Mouse (Mus musculus): ENCODE data around the gene Epha3. TPM values are rescaled to one million over a fixed set of nuclear protein-coding genes. Genes with fewer than 3 reads are reported as not detected.

Epha3 gene
- total and polyA plus RNA-seq, 3 experiments = 0.39 to 0.48 (median 0.44) TPM

DNA sequence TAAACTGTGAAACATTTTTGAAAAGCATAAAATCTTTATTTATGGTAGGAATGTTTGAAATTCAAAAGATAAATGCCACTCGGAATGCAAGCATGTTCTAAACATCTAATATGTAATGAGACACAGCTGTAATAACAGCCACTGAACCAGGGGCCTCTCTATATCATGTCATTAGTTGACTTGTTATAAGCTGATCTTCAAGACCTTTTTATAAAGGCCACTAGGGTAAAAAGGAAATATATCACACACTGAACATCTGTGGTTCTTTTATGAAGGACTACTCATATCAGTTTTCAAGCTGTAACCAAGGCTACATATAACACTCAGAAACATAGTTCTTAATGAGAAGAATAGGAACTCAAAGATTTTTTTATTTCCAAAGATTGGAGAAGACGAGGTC lies 221.3 kb downstream of the Epha3 start:
- intact Hi-C loops (cut with DNase I) = no loop called here
- Histone ChIP-seq H3K4me3 (no peak overlapping the region), H3K27ac (no peak overlapping the region), H3K4me1 (ENCODE audit: control insufficient read depth, insufficient read depth, low read length) (no peaks in the 10 kb centered on the region), H3K27me3 (ENCODE audit: control insufficient read depth, insufficient read depth, low read length) (no peaks in the 10 kb centered on the region), H3K79me2 (replicated peaks; ENCODE audit: control insufficient read depth, insufficient read depth, low read length) (no peaks in the 10 kb centered on the region), H3K36me3 (ENCODE audit: control insufficient read depth, insufficient read depth, low read length) (no peaks in the 10 kb centered on the region), H3K9ac (ENCODE audit: low read depth, low read length) (no peak overlapping the region)
- DNase-seq = no peak
- TF ChIP-seq EP300 (IDR thresholded peaks at IDR 0.05; ENCODE audit: insufficient read depth, low read depth, low read length) (no peak), CTCF (IDR thresholded peaks at IDR 0.05) (no peak), POLR2A (IDR thresholded peaks at IDR 0.05; ENCODE audit: insufficient read depth, low read depth, low read length) (no peak)
- WGBS = 62% methylated on average over 2 of the region's 2 CpGs

DNA sequence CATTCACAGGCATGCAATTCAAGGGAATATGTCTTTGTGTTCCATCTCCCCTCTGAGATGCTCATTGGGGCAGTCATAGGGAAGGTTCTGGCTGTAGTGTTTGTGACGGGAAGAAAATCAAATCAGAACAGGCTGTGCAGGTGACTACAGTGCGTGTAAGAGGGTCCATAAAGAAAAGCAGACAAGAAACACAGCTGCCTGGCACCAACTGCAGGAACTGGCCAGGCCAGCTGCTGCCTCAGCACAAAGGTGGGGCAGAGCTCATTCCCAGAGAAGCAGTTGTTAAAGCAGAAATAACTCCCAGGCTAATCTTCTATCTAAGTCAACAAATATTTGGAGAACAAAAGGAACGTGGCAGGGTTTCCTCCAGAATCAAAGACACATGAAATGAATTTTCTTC lies 222.4 kb downstream of the Epha3 start:
- no peaks in the 10 kb centered on the region for H3K36me3 ChIP-seq (ENCODE audit: control insufficient read depth, insufficient read depth, low read length)
- 43% methylated on average over 3 of the region's 3 CpGs for WGBS

GRCm38 (mm10) chr16:63638701-63639100 lies 225.3 kb downstream of the Epha3 start:
- no peak for TF ChIP-seq EP300 (IDR thresholded peaks at IDR 0.05; ENCODE audit: insufficient read depth, low read depth, low read length)
- no peak for TF ChIP-seq POLR2A (IDR thresholded peaks at IDR 0.05; ENCODE audit: insufficient read depth, low read depth, low read length)
- no peak for TF ChIP-seq CTCF (IDR thresholded peaks at IDR 0.05)
- H3K36me3 ChIP-seq (ENCODE audit: control insufficient read depth, insufficient read depth, low read length) = no peaks in the 10 kb centered on the region
- H3K79me2 ChIP-seq (replicated peaks; ENCODE audit: control insufficient read depth, insufficient read depth, low read length) = no peaks in the 10 kb centered on the region
- intact Hi-C loops (cut with DNase I) = no loop called here
- DNase-seq = no peak
- H3K4me3 ChIP-seq = no peak overlapping the region
- WGBS = 41% methylated on average over 6 of the region's 6 CpGs
- H3K27me3 ChIP-seq (ENCODE audit: control insufficient read depth, insufficient read depth, low read length) = no peaks in the 10 kb centered on the region
- no peak overlapping the region for H3K27ac ChIP-seq
- no peak overlapping the region for H3K9ac ChIP-seq (ENCODE audit: low read depth, low read length)
- H3K4me1 ChIP-seq (ENCODE audit: control insufficient read depth, insufficient read depth, low read length) = no peaks in the 10 kb centered on the region

More for the DNA sequence above, 222.4 kb downstream of the Epha3 start:
- DNase-seq = no peak
- no peak overlapping the region for H3K9ac ChIP-seq (ENCODE audit: low read depth, low read length)
- no peaks in the 10 kb centered on the region for H3K79me2 ChIP-seq (replicated peaks; ENCODE audit: control insufficient read depth, insufficient read depth, low read length)
- no peak overlapping the region for H3K27ac ChIP-seq
- H3K27me3 ChIP-seq (ENCODE audit: control insufficient read depth, insufficient read depth, low read length) = no peaks in the 10 kb centered on the region
- H3K4me1 ChIP-seq (ENCODE audit: control insufficient read depth, insufficient read depth, low read length) = no peaks in the 10 kb centered on the region
- intact Hi-C loops (cut with DNase I) = no loop called here
- TF ChIP-seq CTCF (IDR thresholded peaks at IDR 0.05) (no peak), EP300 (IDR thresholded peaks at IDR 0.05; ENCODE audit: insufficient read depth, low read depth, low read length) (no peak), POLR2A (IDR thresholded peaks at IDR 0.05; ENCODE audit: insufficient read depth, low read depth, low read length) (no peak)
- no peak overlapping the region for H3K4me3 ChIP-seq

- H3K79me2 ChIP-seq (replicated peaks; ENCODE audit: control insufficient read depth, insufficient read depth, low read length) = no peaks in the 10 kb centered on the region
- intact Hi-C loops (cut with DNase I) = no loop called here
- H3K4me1 ChIP-seq (ENCODE audit: control insufficient read depth, insufficient read depth, low read length) = no peaks in the 10 kb centered on the region
- no peak overlapping the region for H3K4me3 ChIP-seq
- H3K36me3 ChIP-seq (ENCODE audit: control insufficient read depth, insufficient read depth, low read length) = no peaks in the 10 kb centered on the region
- H3K9ac ChIP-seq (ENCODE audit: low read depth, low read length) = no peak overlapping the region
- 90% methylated on average over 5 of the region's 5 CpGs for WGBS
- no peak overlapping the region for H3K27ac ChIP-seq
- no peaks in the 10 kb centered on the region for H3K27me3 ChIP-seq (ENCODE audit: control insufficient read depth, insufficient read depth, low read length)
- no peak for DNase-seq
- TF ChIP-seq POLR2A (IDR thresholded peaks at IDR 0.05; ENCODE audit: insufficient read depth, low read depth, low read length) (no peak), CTCF (IDR thresholded peaks at IDR 0.05) (no peak), EP300 (IDR thresholded peaks at IDR 0.05; ENCODE audit: insufficient read depth, low read depth, low read length) (no peak)
Observed at GRCm38 (mm10) chr16:63633748-63634166, 230.2 kb downstream of the Epha3 start.

DNA sequence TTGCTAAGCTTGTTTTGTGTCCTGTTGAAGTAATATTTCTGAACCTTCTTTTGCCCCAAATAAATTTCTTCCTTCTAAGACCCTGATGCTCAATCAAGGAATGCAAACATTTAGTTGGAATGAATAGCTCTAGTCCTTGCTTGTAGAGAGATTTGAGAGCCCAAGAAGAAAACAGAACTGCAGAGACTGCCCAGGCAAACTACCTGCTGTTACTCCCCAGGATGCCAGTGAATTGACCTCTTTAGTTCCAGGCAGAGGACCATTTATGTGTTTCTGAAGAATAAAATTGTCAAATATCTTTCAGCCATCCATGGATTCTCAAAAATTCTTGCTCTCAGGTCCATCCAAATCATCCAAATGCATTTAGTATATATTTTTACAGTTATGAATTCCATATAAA lies 238.7 kb downstream of the Epha3 start:
- H3K36me3 ChIP-seq (ENCODE audit: control insufficient read depth, insufficient read depth, low read length) = no peaks in the 10 kb centered on the region
- intact Hi-C loops (cut with DNase I) = no loop called here
- H3K4me1 ChIP-seq (ENCODE audit: control insufficient read depth, insufficient read depth, low read length) = no peaks in the 10 kb centered on the region
- H3K27me3 ChIP-seq (ENCODE audit: control insufficient read depth, insufficient read depth, low read length) = no peaks in the 10 kb centered on the region
- H3K79me2 ChIP-seq (replicated peaks; ENCODE audit: control insufficient read depth, insufficient read depth, low read length) = no peaks in the 10 kb centered on the region
- no peak for TF ChIP-seq CTCF (IDR thresholded peaks at IDR 0.05)
- no peak for TF ChIP-seq POLR2A (IDR thresholded peaks at IDR 0.05; ENCODE audit: insufficient read depth, low read depth, low read length)
- TF ChIP-seq EP300 (IDR thresholded peaks at IDR 0.05; ENCODE audit: insufficient read depth, low read depth, low read length) = no peak
- H3K9ac ChIP-seq (ENCODE audit: low read depth, low read length) = no peak overlapping the region
- no peak overlapping the region for H3K4me3 ChIP-seq
- DNase-seq = no peak
- no peak overlapping the region for H3K27ac ChIP-seq

- intact Hi-C loops (cut with DNase I) = no loop called here
- H3K36me3 ChIP-seq (ENCODE audit: control insufficient read depth, insufficient read depth, low read length) = no peaks in the 10 kb centered on the region
- H3K79me2 ChIP-seq (replicated peaks; ENCODE audit: control insufficient read depth, insufficient read depth, low read length) = no peaks in the 10 kb centered on the region
- no peak overlapping the region for H3K9ac ChIP-seq (ENCODE audit: low read depth, low read length)
- TF ChIP-seq EP300 (IDR thresholded peaks at IDR 0.05; ENCODE audit: insufficient read depth, low read depth, low read length) (no peak), CTCF (IDR thresholded peaks at IDR 0.05) (no peak), POLR2A (IDR thresholded peaks at IDR 0.05; ENCODE audit: insufficient read depth, low read depth, low read length) (no peak)
- DNase-seq = no peak
- no peak overlapping the region for H3K4me3 ChIP-seq
- no peaks in the 10 kb centered on the region for H3K27me3 ChIP-seq (ENCODE audit: control insufficient read depth, insufficient read depth, low read length)
- H3K4me1 ChIP-seq (ENCODE audit: control insufficient read depth, insufficient read depth, low read length) = no peaks in the 10 kb centered on the region
- H3K27ac ChIP-seq = no peak overlapping the region
- 80% methylated on average over 6 of the region's 6 CpGs for WGBS
Observed at GRCm38 (mm10) chr16:63621845-63622244, 242.1 kb downstream of the Epha3 start.
